Mouse (Mus musculus): ENCODE measurements around the gene Morn4. TPM values are rescaled to one million over a fixed set of nuclear protein-coding genes. Genes with fewer than 3 reads are reported as not detected.

The Morn4 gene
- polyA plus RNA-seq, 1 experiment from 2014 or later: 10.5 TPM

GRCm38 (mm10) chr19:42045269-42046102, 40.7 kb downstream of the Morn4 start, which contains the start of gene Hoga1:
Gene Hoga1 (plus strand): TSS chr19:42045610.
- Histone ChIP-seq H3K36me3 (ENCODE audit: control insufficient read depth, insufficient read depth, low read length) (no peaks in the 10 kb centered on the region), H3K9me3 (ENCODE audit: control insufficient read depth, low read length) (no peaks in the 10 kb centered on the region), H3K27ac (ENCODE audit: low read depth, low read length) (no peak within 1 kb of the TSS), H3K4me3 (ENCODE audit: low read depth, low read length) (peak within 1 kb of the TSS; percentile 35), H3K4me1 (replicated peaks; ENCODE audit: control insufficient read depth, insufficient read depth, low read length) (no peaks in the 10 kb centered on the region), H3K9ac (ENCODE audit: low read depth, low read length) (peak within 1 kb of the TSS; percentile 20; the same call in 1 of the 2 replicates), H3K27me3 (replicated peaks; ENCODE audit: control insufficient read depth, insufficient read depth, low read length) (no peaks in the 10 kb centered on the region), H3K4me2 (peak within 1 kb of the TSS; percentile 60)
- 21% methylated on average over 23 of the region's 23 CpGs for WGBS
- peak; percentile 75 for DNase-seq (ENCODE audit: low spot score)
- ATAC-seq (replicated peaks; ENCODE audit: low FRiP score): peak; percentile 89

DNA sequence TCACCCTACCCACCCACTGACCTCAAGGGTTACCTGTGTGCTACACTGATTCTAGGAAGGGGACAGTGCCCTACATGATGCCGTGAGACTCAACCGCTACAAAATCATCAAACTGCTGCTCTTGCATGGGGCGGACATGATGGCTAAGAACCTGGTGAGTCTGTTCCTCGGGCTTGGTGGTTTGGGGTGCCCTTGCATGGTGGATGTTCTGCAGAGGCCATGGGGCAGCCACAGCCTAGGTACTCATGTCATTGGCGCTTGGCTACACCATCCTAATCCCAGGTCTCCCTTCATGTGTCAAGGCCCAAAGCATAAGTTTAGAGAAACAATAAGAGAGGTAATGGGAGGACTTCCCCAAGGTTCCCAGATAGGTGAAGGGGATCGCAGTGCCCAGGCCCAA, 42.2 kb downstream of the Morn4 start:
- 90% methylated on average over 6 of the region's 6 CpGs for WGBS
- Histone ChIP-seq H3K4me1 (replicated peaks; ENCODE audit: control insufficient read depth, insufficient read depth, low read length) (no peaks in the 10 kb centered on the region), H3K9me3 (ENCODE audit: control insufficient read depth, low read length) (no peaks in the 10 kb centered on the region), H3K27ac (ENCODE audit: low read depth, low read length) (no peak overlapping the region), H3K4me3 (ENCODE audit: low read depth, low read length) (no peak overlapping the region), H3K27me3 (replicated peaks; ENCODE audit: control insufficient read depth, insufficient read depth, low read length) (peaks cover 9% of the 10 kb centered on the region; the same call in 1 of the 2 replicates), H3K9ac (ENCODE audit: low read depth, low read length) (no peak overlapping the region), H3K36me3 (ENCODE audit: control insufficient read depth, insufficient read depth, low read length) (no peaks in the 10 kb centered on the region), H3K4me2 (no peak overlapping the region)
- ATAC-seq (replicated peaks; ENCODE audit: low FRiP score) (no peak), DNase-seq (ENCODE audit: low spot score) (no peak)

DNA sequence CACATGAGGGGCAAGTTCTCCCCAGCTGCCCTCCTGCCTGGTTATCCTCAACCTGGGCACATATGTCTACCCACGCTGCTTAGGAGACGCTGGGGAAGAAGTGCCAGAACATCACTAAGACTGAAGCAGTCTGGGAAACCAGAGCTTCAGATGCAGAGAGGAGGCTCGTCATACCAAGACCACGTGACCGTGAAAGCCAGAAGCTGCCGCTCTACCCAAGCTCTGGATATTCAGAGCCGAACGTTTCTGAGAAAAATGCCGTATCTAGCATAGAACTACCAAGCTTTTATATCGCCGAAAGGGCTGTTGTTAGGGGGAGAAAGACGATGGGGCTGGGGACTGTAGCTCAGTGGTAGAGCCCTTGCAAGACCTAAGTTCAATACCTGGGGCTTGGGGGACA, 47.8 kb downstream of the Morn4 start:
- Histone ChIP-seq H3K36me3 (ENCODE audit: control insufficient read depth, insufficient read depth, low read length) (no peaks in the 10 kb centered on the region), H3K4me3 (ENCODE audit: low read depth, low read length) (no peak overlapping the region), H3K27me3 (replicated peaks; ENCODE audit: control insufficient read depth, insufficient read depth, low read length) (peaks cover 9% of the 10 kb centered on the region; the same call in 1 of the 2 replicates), H3K9ac (ENCODE audit: low read depth, low read length) (no peak overlapping the region), H3K9me3 (ENCODE audit: control insufficient read depth, low read length) (no peaks in the 10 kb centered on the region), H3K27ac (ENCODE audit: low read depth, low read length) (no peak overlapping the region), H3K4me1 (replicated peaks; ENCODE audit: control insufficient read depth, insufficient read depth, low read length) (peaks cover 6% of the 10 kb centered on the region; the same call in 1 of the 2 replicates), H3K4me2 (no peak overlapping the region)
- DNase-seq (ENCODE audit: low spot score) (no peak), ATAC-seq (replicated peaks; ENCODE audit: low FRiP score) (no peak)
- WGBS: 82% methylated on average over 12 of the region's 12 CpGs

DNA sequence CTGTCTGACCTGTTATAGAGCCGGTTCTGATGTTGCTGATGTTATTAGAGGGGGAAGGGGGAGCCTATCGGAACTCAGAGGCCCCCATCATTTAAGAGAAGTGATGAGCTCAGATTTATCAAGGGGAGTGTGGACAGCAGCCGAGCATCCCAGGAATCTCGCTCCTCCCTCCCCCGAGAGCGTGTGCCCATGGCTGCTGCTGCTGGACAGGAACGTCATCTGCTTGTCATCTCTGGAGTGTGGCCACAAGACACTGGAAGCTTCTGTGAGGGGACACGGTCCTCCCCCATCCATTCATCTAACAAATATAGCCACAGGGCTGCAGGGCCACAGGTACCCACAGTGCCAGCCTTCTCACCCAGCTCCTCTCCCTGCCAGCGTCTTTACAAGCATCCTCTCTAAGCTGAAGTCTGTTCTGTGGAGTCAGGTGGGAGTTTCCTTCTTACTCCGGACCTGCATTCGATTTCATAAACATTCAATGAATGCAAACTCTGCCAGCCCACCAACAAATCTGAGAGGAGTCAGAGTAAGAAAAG, 48.9 kb downstream of the Morn4 start:
- Histone ChIP-seq H3K4me3 (ENCODE audit: low read depth, low read length) (no peak overlapping the region), H3K9ac (ENCODE audit: low read depth, low read length) (no peak overlapping the region), H3K4me2 (no peak overlapping the region), H3K9me3 (ENCODE audit: control insufficient read depth, low read length) (no peaks in the 10 kb centered on the region), H3K36me3 (ENCODE audit: control insufficient read depth, insufficient read depth, low read length) (no peaks in the 10 kb centered on the region), H3K27ac (ENCODE audit: low read depth, low read length) (no peak overlapping the region), H3K27me3 (replicated peaks; ENCODE audit: control insufficient read depth, insufficient read depth, low read length) (peaks cover 9% of the 10 kb centered on the region; the same call in 1 of the 2 replicates), H3K4me1 (replicated peaks; ENCODE audit: control insufficient read depth, insufficient read depth, low read length) (peaks cover 6% of the 10 kb centered on the region; the same call in 1 of the 2 replicates)
- 65% methylated on average over 11 of the region's 11 CpGs for WGBS
- ATAC-seq (replicated peaks; ENCODE audit: low FRiP score) (no peak), DNase-seq (ENCODE audit: low spot score) (no peak)

DNA sequence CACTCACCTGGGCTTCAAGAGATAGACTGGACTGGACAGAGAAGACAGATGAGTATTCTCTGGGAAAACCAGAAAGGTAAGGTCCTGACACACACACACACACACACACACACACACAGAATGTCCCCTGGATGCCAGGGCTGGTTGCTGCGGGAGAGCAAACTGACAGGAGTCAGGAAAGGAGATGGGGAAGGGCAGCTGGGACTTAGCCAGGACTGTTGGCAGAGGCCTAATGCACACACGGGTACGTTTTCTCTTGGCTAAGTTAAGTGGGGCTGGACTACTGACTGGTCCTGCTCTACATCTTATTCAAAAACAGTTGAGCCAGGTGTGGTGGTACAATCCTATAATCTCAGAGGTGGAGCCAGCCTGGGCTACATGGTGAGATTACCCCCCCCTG, 49.8 kb downstream of the Morn4 start:
- Histone ChIP-seq H3K27ac (ENCODE audit: low read depth, low read length) (no peak overlapping the region), H3K9ac (ENCODE audit: low read depth, low read length) (no peak overlapping the region), H3K27me3 (replicated peaks; ENCODE audit: control insufficient read depth, insufficient read depth, low read length) (peaks cover 9% of the 10 kb centered on the region; the same call in 1 of the 2 replicates), H3K4me1 (replicated peaks; ENCODE audit: control insufficient read depth, insufficient read depth, low read length) (peaks cover 6% of the 10 kb centered on the region; the same call in 1 of the 2 replicates), H3K36me3 (ENCODE audit: control insufficient read depth, insufficient read depth, low read length) (no peaks in the 10 kb centered on the region), H3K4me2 (no peak overlapping the region), H3K9me3 (ENCODE audit: control insufficient read depth, low read length) (no peaks in the 10 kb centered on the region), H3K4me3 (ENCODE audit: low read depth, low read length) (no peak overlapping the region)
- ATAC-seq (replicated peaks; ENCODE audit: low FRiP score) (no peak), DNase-seq (ENCODE audit: low spot score) (no peak)
- WGBS: 82% methylated on average over 3 of the region's 3 CpGs

DNA sequence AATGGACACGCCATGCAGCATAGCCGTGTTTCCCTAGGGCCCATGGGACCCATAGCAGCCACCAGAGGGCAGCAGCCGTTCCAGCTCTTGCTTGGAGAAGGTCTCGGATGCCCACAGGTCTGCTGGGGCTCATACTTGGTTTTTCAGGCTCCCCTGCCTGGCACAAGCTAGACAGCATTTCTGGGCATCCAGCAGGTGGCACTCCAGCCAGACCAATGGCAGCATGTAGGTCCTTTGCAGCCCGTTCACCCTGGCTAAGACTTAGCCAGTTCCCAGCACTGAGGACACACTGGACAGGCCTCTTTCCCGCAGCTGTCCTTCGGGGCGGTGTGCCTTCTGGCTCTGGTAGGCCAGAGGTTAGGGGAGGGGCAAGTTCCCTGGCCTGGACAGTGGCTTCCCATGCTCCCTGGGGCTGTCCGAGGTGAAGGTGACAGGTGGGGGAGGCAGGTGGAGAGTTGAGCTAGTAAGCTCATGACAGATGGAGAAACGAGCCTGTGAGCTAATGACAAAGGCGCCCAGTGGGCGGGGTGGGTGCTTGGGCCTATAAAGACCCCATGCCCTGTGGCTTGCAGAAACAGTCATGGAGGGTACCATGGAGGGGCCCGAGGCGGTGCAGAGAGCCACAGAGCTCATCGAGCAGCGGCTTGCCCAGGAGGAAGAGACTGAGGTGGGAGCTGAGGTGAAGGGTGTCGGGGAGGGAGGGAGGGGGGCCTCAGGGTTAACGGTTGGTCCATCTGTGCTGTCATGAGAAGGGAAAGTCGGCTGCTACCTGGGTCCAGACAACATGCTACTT, 50.5 kb downstream of the Morn4 start, which contains the start of gene Ankrd2:
Gene Ankrd2, plus strand, starts transcription at position 545 of the 793 bp plus-strand sequence.
- ATAC-seq (replicated peaks; ENCODE audit: low FRiP score): peak; percentile 48
- Histone ChIP-seq H3K27ac (ENCODE audit: low read depth, low read length) (no peak within 1 kb of the TSS), H3K9me3 (ENCODE audit: control insufficient read depth, low read length) (no peaks in the 10 kb centered on the region), H3K36me3 (ENCODE audit: control insufficient read depth, insufficient read depth, low read length) (no peaks in the 10 kb centered on the region), H3K4me3 (ENCODE audit: low read depth, low read length) (no peak within 1 kb of the TSS), H3K27me3 (replicated peaks; ENCODE audit: control insufficient read depth, insufficient read depth, low read length) (peaks cover 9% of the 10 kb centered on the region; the same call in 1 of the 2 replicates), H3K9ac (ENCODE audit: low read depth, low read length) (no peak within 1 kb of the TSS), H3K4me1 (replicated peaks; ENCODE audit: control insufficient read depth, insufficient read depth, low read length) (peaks cover 6% of the 10 kb centered on the region; the same call in 1 of the 2 replicates), H3K4me2 (no peak within 1 kb of the TSS)
- peak; percentile 73 for DNase-seq (ENCODE audit: low spot score)
- WGBS: 64% methylated on average over 19 of the region's 19 CpGs

DNA sequence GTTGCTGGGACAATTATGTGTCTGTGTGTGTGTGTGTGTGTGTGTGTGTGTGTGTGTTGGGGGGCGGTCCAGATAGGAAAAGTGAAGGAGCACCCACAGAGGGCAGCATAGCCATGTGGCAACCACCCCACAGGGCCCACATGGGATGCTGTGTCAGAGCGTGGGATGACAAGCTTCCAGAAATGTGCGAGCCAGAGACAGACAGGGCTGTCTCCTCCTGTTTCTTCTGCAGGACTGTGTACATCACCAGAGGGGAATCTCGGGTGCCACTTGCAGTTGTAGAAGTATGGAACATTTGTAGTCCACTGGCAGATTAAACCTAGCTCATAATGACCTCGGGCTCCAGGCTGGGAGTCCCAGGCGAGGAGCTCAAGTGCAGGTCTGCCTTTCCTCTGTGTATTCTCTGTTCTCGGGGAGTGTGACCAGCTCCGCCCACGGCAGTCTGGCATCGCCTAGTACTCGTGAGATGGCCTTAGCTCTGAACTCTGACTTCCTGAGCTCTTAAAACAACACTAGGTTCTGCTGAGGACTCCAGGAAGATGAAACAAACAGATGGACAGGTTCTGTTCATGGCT, 51.2 kb downstream of the Morn4 start:
- H3K27ac ChIP-seq (ENCODE audit: low read depth, low read length): no peak overlapping the region
- ATAC-seq (replicated peaks; ENCODE audit: low FRiP score): no peak

DNA sequence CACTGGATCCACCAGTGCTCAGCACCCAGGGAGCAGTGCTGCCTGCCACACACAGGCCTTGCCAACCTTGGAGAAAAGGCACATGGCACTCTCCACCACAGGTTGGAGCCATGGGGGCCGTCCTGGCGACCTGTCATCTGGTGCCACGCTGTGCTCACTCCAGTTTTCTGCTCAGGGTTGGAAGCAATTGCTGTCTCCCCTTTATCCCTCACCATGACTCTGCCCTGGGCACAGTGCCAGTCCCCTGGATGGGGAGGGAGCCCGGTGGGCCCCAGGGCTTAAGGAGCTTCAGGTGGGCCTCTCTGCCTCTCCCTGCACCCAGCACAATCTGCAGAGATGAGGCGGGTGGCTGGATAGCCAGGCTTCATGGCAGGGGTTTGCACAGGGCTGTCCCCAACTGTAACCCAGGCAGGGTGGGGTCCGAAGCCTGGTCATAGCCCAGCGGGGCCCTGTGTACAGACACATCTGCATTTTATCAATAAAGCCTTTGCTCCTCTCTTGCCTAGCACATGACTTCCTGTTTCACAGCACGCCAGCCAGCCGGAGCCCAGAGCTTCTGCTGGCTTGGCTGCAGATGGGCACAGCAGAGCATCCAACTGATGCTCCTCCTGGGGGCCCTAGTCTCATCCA, 51.9 kb downstream of the Morn4 start:
- peaks cover 6% of the 10 kb centered on the region; the same call in 1 of the 2 replicates for H3K4me1 ChIP-seq (replicated peaks; ENCODE audit: control insufficient read depth, insufficient read depth, low read length)
- 63% methylated on average over 9 of the region's 9 CpGs for WGBS
- no peak overlapping the region for H3K27ac ChIP-seq (ENCODE audit: low read depth, low read length)
- no peaks in the 10 kb centered on the region for H3K9me3 ChIP-seq (ENCODE audit: control insufficient read depth, low read length)
- no peak overlapping the region for H3K4me3 ChIP-seq (ENCODE audit: low read depth, low read length)
- H3K4me2 ChIP-seq: no peak overlapping the region
- H3K9ac ChIP-seq (ENCODE audit: low read depth, low read length): no peak overlapping the region
- H3K27me3 ChIP-seq (replicated peaks; ENCODE audit: control insufficient read depth, insufficient read depth, low read length): no peaks in the 10 kb centered on the region; the same call in 1 of the 2 replicates
- no peaks in the 10 kb centered on the region for H3K36me3 ChIP-seq (ENCODE audit: control insufficient read depth, insufficient read depth, low read length)
- DNase-seq (ENCODE audit: low spot score) (no peak), ATAC-seq (replicated peaks; ENCODE audit: low FRiP score) (no peak)

More for the DNA sequence above, 51.2 kb downstream of the Morn4 start:
- Histone ChIP-seq H3K4me3 (ENCODE audit: low read depth, low read length) (no peak overlapping the region), H3K4me2 (no peak overlapping the region), H3K27me3 (replicated peaks; ENCODE audit: control insufficient read depth, insufficient read depth, low read length) (peaks cover 6% of the 10 kb centered on the region; the same call in 1 of the 2 replicates), H3K9me3 (ENCODE audit: control insufficient read depth, low read length) (no peaks in the 10 kb centered on the region), H3K4me1 (replicated peaks; ENCODE audit: control insufficient read depth, insufficient read depth, low read length) (peaks cover 6% of the 10 kb centered on the region; the same call in 1 of the 2 replicates), H3K9ac (ENCODE audit: low read depth, low read length) (no peak overlapping the region), H3K36me3 (ENCODE audit: control insufficient read depth, insufficient read depth, low read length) (no peaks in the 10 kb centered on the region)
- WGBS: 63% methylated on average over 11 of the region's 11 CpGs
- no peak for DNase-seq (ENCODE audit: low spot score)
